Mouse (Mus musculus) left cerebral cortex, adult 9 months (tissue): Measurements from ENCODE around the gene Rassf8.
A peak's percentile ranks its signal among the peaks of the same experiment; 100 is the strongest.

Source experiments
- DNase-seq, 2 experiments: peaks; one replicate each; pipeline ENCODE4 v3.0.0; 2022; ENCODE audit warnings: low spot score in 2 of 2

Gene Rassf8

GRCm38 (mm10) chr6:145823588-145824234 is 77.2 kb downstream of the Rassf8 start:
- DNase-seq, result peak in 1 of 2 experiments; percentile 21

- DNase-seq, result no peak
These were observed 79.8 kb downstream of the Rassf8 start for GRCm38 (mm10) chr6:145826305-145826704.

- no peak for DNase-seq
These were observed 82.7 kb downstream of the Rassf8 start for GRCm38 (mm10) chr6:145829062-145829835.

GRCm38 (mm10) chr6:145830117-145830516 is 83.6 kb downstream of the Rassf8 start:
- peak in 1 of 2 experiments; percentile 67 for DNase-seq

GRCm38 (mm10) chr6:145830617-145831016 is 84.1 kb downstream of the Rassf8 start:
- no peak for DNase-seq

- DNase-seq, result no peak
These were observed 86.4 kb downstream of the Rassf8 start for GRCm38 (mm10) chr6:145832927-145833326.

GRCm38 (mm10) chr6:145835359-145835758 is 88.8 kb downstream of the Rassf8 start:
- no peak for DNase-seq

- no peak for DNase-seq
These were observed 99.1 kb downstream of the Rassf8 start for GRCm38 (mm10) chr6:145845611-145846010.

GRCm38 (mm10) chr6:145846076-145846475 is 99.5 kb downstream of the Rassf8 start:
- no peak for DNase-seq

GRCm38 (mm10) chr6:145846948-145847347 is 100.4 kb downstream of the Rassf8 start:
- DNase-seq, result no peak

- no peak for DNase-seq
These were observed 101.1 kb downstream of the Rassf8 start for GRCm38 (mm10) chr6:145847661-145848060.

- DNase-seq, result no peak
These were observed 104.2 kb downstream of the Rassf8 start for GRCm38 (mm10) chr6:145850789-145851188.

GRCm38 (mm10) chr6:145851956-145852355 is 105.4 kb downstream of the Rassf8 start:
- no peak for DNase-seq

GRCm38 (mm10) chr6:145852708-145853107 is 106.2 kb downstream of the Rassf8 start:
- no peak for DNase-seq

GRCm38 (mm10) chr6:145853356-145854079 is 107.0 kb downstream of the Rassf8 start:
- DNase-seq, result no peak

GRCm38 (mm10) chr6:145854756-145855155 is 108.2 kb downstream of the Rassf8 start:
- no peak for DNase-seq

GRCm38 (mm10) chr6:145855720-145856551 is 109.4 kb downstream of the Rassf8 start:
- peak; percentile 97 to 100 for DNase-seq

- no peak for DNase-seq
These were observed 110.9 kb downstream of the Rassf8 start for GRCm38 (mm10) chr6:145857428-145857827.

GRCm38 (mm10) chr6:145858414-145858813 is 111.9 kb downstream of the Rassf8 start:
- no peak for DNase-seq

GRCm38 (mm10) chr6:145860350-145860749 is 113.8 kb downstream of the Rassf8 start:
- DNase-seq, result no peak

- DNase-seq, result no peak
These were observed 115.1 kb downstream of the Rassf8 start for GRCm38 (mm10) chr6:145861462-145862227.
